Mouse (Mus musculus): ENCODE measurements at regions not wholly inside any gene's neighbourhood (a gene's known extent, or its start where the extent isn't known, plus 50 kb on each side); places are given as distances from the start of the nearest gene placed in this dataset.

GRCm38 (mm10) chr8:26441268-26442030 is 322.1 kb downstream of the Gm45692 start:
- DNase-seq (ENCODE audit: low read depth, low spot score), result no peak

- DNase-seq (ENCODE audit: low read depth, low spot score), result peak; percentile 77
These were observed 323.7 kb downstream of the Gm45692 start for GRCm38 (mm10) chr8:26443041-26443440.

- DNase-seq (ENCODE audit: low read depth, low spot score), result no peak
These were observed 324.4 kb downstream of the Gm45692 start for GRCm38 (mm10) chr8:26443735-26444134.

- DNase-seq (ENCODE audit: low read depth, low spot score), result no peak
These were observed 326.7 kb downstream of the Gm45692 start for GRCm38 (mm10) chr8:26445991-26446390.

GRCm38 (mm10) chr8:26447886-26448640 is 328.7 kb downstream of the Gm45692 start:
- peak; percentile 90 for DNase-seq (ENCODE audit: low read depth, low spot score)

GRCm38 (mm10) chr8:26449291-26449690 is 330.0 kb downstream of the Gm45692 start:
- no peak for DNase-seq (ENCODE audit: low read depth, low spot score)

- no peak for DNase-seq (ENCODE audit: low read depth, low spot score)
These were observed 331.2 kb downstream of the Gm45692 start for GRCm38 (mm10) chr8:26450543-26450942.

- DNase-seq (ENCODE audit: low read depth, low spot score), result no peak
These were observed 333.7 kb downstream of the Gm45692 start for GRCm38 (mm10) chr8:26452976-26453573.

GRCm38 (mm10) chr8:26465346-26465745 is 346.0 kb downstream of the Gm45692 start:
- DNase-seq (ENCODE audit: low read depth, low spot score), result no peak

GRCm38 (mm10) chr8:26468441-26468840 is 349.1 kb downstream of the Gm45692 start:
- no peak for DNase-seq (ENCODE audit: low read depth, low spot score)

GRCm38 (mm10) chr8:26469705-26470104 is 350.4 kb downstream of the Gm45692 start:
- DNase-seq (ENCODE audit: low read depth, low spot score), result no peak

- no peak for DNase-seq (ENCODE audit: low read depth, low spot score)
These were observed 352.6 kb downstream of the Gm45692 start for GRCm38 (mm10) chr8:26471811-26472550.

GRCm38 (mm10) chr8:26484749-26485148 is 365.4 kb downstream of the Gm45692 start:
- no peak for DNase-seq (ENCODE audit: low read depth, low spot score)

- DNase-seq (ENCODE audit: low read depth, low spot score), result no peak
These were observed 368.5 kb downstream of the Gm45692 start for GRCm38 (mm10) chr8:26487866-26488265.

GRCm38 (mm10) chr8:26488590-26488989 is 369.3 kb downstream of the Gm45692 start:
- no peak for DNase-seq (ENCODE audit: low read depth, low spot score)

GRCm38 (mm10) chr8:26501196-26501813 is 382.0 kb downstream of the Gm45692 start:
- DNase-seq (ENCODE audit: low read depth, low spot score), result no peak

GRCm38 (mm10) chr8:26501814-26502572 is 382.7 kb downstream of the Gm45692 start:
- no peak for DNase-seq (ENCODE audit: low read depth, low spot score)

- no peak for DNase-seq (ENCODE audit: low read depth, low spot score)
These were observed 383.4 kb downstream of the Gm45692 start for GRCm38 (mm10) chr8:26502772-26503171.

GRCm38 (mm10) chr8:26503918-26504317 is 384.6 kb downstream of the Gm45692 start:
- no peak for DNase-seq (ENCODE audit: low read depth, low spot score)

GRCm38 (mm10) chr8:26504319-26505035 is 385.1 kb downstream of the Gm45692 start:
- no peak for DNase-seq (ENCODE audit: low read depth, low spot score)

Data from R1 (cell line).